ENCODE assay signal across 14 mouse cellular contexts in the genomic region with DNA sequence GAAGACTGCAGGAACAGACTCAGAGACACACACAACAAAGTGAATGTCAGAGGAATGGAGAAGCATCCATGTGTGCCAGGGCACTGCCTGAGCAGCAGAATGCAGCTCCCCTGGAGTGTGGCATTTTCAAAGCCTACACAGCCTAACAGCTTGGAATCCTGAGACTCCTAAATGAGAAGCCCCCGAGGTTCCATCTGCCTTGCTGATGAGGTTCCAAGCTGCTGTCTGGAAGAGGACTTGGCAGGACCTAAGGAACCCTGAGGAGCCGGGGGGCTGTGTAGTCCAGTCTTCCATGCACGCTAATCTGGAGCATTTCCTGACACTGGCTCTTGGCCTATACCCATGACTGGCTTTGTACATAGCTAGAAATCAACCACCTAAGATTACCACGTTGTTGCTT.
DNase-seq lines count a peak whose midpoint lies in the region; ATAC-seq and TF ChIP-seq lines count a peak whose summit lies in the region.
"Had no signal": no experiment of that assay in that cellular context is flagged by ENCODE, and none has a peak within 500 bp of the region (broad histone marks: within the 10 kb centered on the region; RNA-seq: fewer than 3 reads in every experiment).

No protein-coding gene starts in this region.

- no peak overlapping the region for H3K4me2 ChIP-seq in midbrain, postnatal 0 days (ENCODE audit: low read depth, low read length, poor library complexity, severe bottlenecking)
- H3K4me2 ChIP-seq in midbrain, embryonic 14.5 days (ENCODE audit: low read length): no peak overlapping the region
- H3K4me2 ChIP-seq: limb, embryonic 15.5 days had no signal

- no peak overlapping the region for H3K9ac ChIP-seq in midbrain, postnatal 0 days (replicated peaks; ENCODE audit: low read length, poor library complexity, severe bottlenecking)
- no peak overlapping the region for H3K9ac ChIP-seq in midbrain, embryonic 14.5 days (replicated peaks; ENCODE audit: low read length)
- H3K9ac ChIP-seq: limb, embryonic 15.5 days had no signal

- no peak overlapping the region for H3K27ac ChIP-seq in midbrain, postnatal 0 days (ENCODE audit: low read depth, low read length)
- no peak overlapping the region for H3K27ac ChIP-seq in midbrain, embryonic 14.5 days (replicated peaks; ENCODE audit: low read depth, low read length)
- no peak overlapping the region for H3K27ac ChIP-seq in thymus, adult 2 months (ENCODE audit: control insufficient read depth, insufficient read depth, low read length)
- H3K27ac ChIP-seq: limb, embryonic 15.5 days had no signal

- no peak overlapping the region for H3K4me3 ChIP-seq in midbrain, postnatal 0 days (ENCODE audit: low read depth, low read length)
- no peak overlapping the region for H3K4me3 ChIP-seq in midbrain, embryonic 14.5 days (replicated peaks; ENCODE audit: low read depth, low read length)
- no peak overlapping the region for H3K4me3 ChIP-seq in thymus, adult 2 months (ENCODE audit: control insufficient read depth, insufficient read depth, low read length)
- H3K4me3 ChIP-seq: limb, embryonic 15.5 days had no signal

- TF ChIP-seq CTCF in midbrain, postnatal 0 days (IDR thresholded peaks at IDR 0.05): no peak
- TF ChIP-seq CTCF in thymus, adult 2 months (IDR thresholded peaks at IDR 0.05; ENCODE audit: borderline replicate concordance, control insufficient read depth, extremely low read depth, insufficient read depth, low read length, poor library complexity): no peak

- DNase-seq in midbrain, postnatal 0 days (ENCODE audit: low spot score): peak; percentile 74
- no peak for DNase-seq in midbrain, embryonic 14.5 days
- peak; percentile 95 for DNase-seq in cerebellum, adult 9-11 months
- peak; percentile 36 to 61 for DNase-seq in layer of hippocampus, postnatal 14 days (ENCODE audit: low spot score in 2 of 2)
- DNase-seq in telencephalon, adult 2 months (ENCODE audit: low read depth, low spot score): peak; percentile 41
- DNase-seq in heart, postnatal 4 days: no peak
- DNase-seq in thymus, adult 2 months: no peak
- no peak for DNase-seq in kidney, adult 8-10 months
- DNase-seq: heart, adult 11 months; heart, postnatal 14 days; kidney, adult 11 months had no signal

- no peaks in the 10 kb centered on the region for H3K27me3 ChIP-seq in midbrain, postnatal 0 days (ENCODE audit: insufficient read depth, low read length)
- no peaks in the 10 kb centered on the region for H3K27me3 ChIP-seq in midbrain, embryonic 14.5 days (ENCODE audit: control insufficient read depth, insufficient read depth, low read length)
- no peaks in the 10 kb centered on the region for H3K27me3 ChIP-seq in thymus, adult 2 months (ENCODE audit: control insufficient read depth, insufficient read depth, low read length)
- H3K27me3 ChIP-seq: CH12.LX; limb, embryonic 15.5 days; Patski had no signal

- 69% methylated on average over 4 of the region's 4 CpGs for WGBS in midbrain, postnatal 0 days
- WGBS in midbrain, embryonic 14.5 days: 70% methylated on average over 4 of the region's 4 CpGs
- 90% methylated on average over 4 of the region's 4 CpGs for WGBS in thymus, adult 2 months

- no peak for ATAC-seq in midbrain, postnatal 0 days (ENCODE audit: low FRiP score)
- ATAC-seq in midbrain, embryonic 14.5 days (ENCODE audit: low FRiP score, low TSS enrichment): no peak
- ATAC-seq: Patski had no signal

- H3K36me3 ChIP-seq in midbrain, postnatal 0 days (ENCODE audit: insufficient read depth, low read length): no peaks in the 10 kb centered on the region
- no peaks in the 10 kb centered on the region for H3K36me3 ChIP-seq in midbrain, embryonic 14.5 days (ENCODE audit: control insufficient read depth, insufficient read depth, low read length)
- H3K36me3 ChIP-seq in thymus, adult 2 months (ENCODE audit: control insufficient read depth, insufficient read depth, low read length): no peaks in the 10 kb centered on the region
- H3K36me3 ChIP-seq: limb, embryonic 15.5 days had no signal

- TF ChIP-seq POLR2A in thymus, adult 2 months (IDR thresholded peaks at IDR 0.05; ENCODE audit: control insufficient read depth, extremely low read depth, insufficient read depth, low read length, poor library complexity): no peak

- no peaks in the 10 kb centered on the region for H3K9me3 ChIP-seq in midbrain, postnatal 0 days (ENCODE audit: low read length)
- no peaks in the 10 kb centered on the region for H3K9me3 ChIP-seq in midbrain, embryonic 14.5 days (ENCODE audit: control insufficient read depth, low read length)
- H3K9me3 ChIP-seq: limb, embryonic 15.5 days had no signal

- no peaks in the 10 kb centered on the region for H3K4me1 ChIP-seq in midbrain, postnatal 0 days (ENCODE audit: insufficient read depth, low read length)
- H3K4me1 ChIP-seq in midbrain, embryonic 14.5 days (ENCODE audit: control insufficient read depth, insufficient read depth, low read length): peaks cover 17% of the 10 kb centered on the region
- no peaks in the 10 kb centered on the region for H3K4me1 ChIP-seq in thymus, adult 2 months (replicated peaks; ENCODE audit: control insufficient read depth, insufficient read depth, low read length)
- H3K4me1 ChIP-seq: limb, embryonic 15.5 days had no signal

Comparison
In these comparisons a context has a peak if more than half of its experiments do, and no peak if none do; other contexts are left out.
1. DNase-seq: peak in midbrain, postnatal 0 days (single experiment), cerebellum, adult 9-11 months (single experiment), layer of hippocampus, postnatal 14 days (2 of 2) and telencephalon, adult 2 months (single experiment); none in midbrain, embryonic 14.5 days (single experiment), heart, postnatal 4 days (single experiment), thymus, adult 2 months (single experiment) and kidney, adult 8-10 months (0 of 2).